Mouse (Mus musculus) limb, embryonic 10.5 days (tissue): ENCODE measurements around the gene Tex35. TPM values are rescaled to one million over a fixed set of nuclear protein-coding genes. Genes with fewer than 3 reads are reported as not detected.

Experiments
- DNase-seq: peaks from one replicate; pipeline ENCODE4 v3.0.0-alpha.2; 2017; ENCODE audit warnings: low spot score
- H3K27ac ChIP-seq: fragments of 300-500 bp; sonication (generic); 2 replicates; pipeline ENCODE4 v1.5.1; 2016; ENCODE audit warnings: mild to moderate bottlenecking
- H3K27me3 ChIP-seq: fragments of 300-500 bp; sonication (generic); 2 replicates; pipeline ENCODE4 v1.6.1; 2016; ENCODE audit warnings: low read depth, mild to moderate bottlenecking; ENCODE audit not compliant: poor library complexity, severe bottlenecking
- H3K36me3 ChIP-seq: fragments of 300-500 bp; sonication (generic); 2 replicates; pipeline ENCODE4 v1.6.1; 2016; ENCODE audit warnings: mild to moderate bottlenecking, moderate library complexity
- H3K4me1 ChIP-seq: fragments of 300-500 bp; sonication (generic); 2 replicates; pipeline ENCODE4 v1.6.1; 2016
- H3K4me3 ChIP-seq: fragments of 300-500 bp; sonication (generic); 2 replicates; pipeline ENCODE4 v1.5.1; 2016; ENCODE audit warnings: mild to moderate bottlenecking, moderate library complexity
- H3K9me3 ChIP-seq: fragments of 300-500 bp; sonication (generic); replicated peaks from 2 replicates; pipeline ENCODE4 v1.6.1; 2016; ENCODE audit warnings: mild to moderate bottlenecking
- WGBS: fragments of 180-500 bp; shearing (Covaris S2); methylation state at CpG from one replicate; pipeline ENCODE4 v1.1.7; 2016; 5-methylcytosine and 5-hydroxymethylcytosine counted together
- polyA plus RNA-seq: library from polyadenylated mRNA; unstranded; fragments of >200 nt; fragmentation: Nextera tagmentation; extraction: Ambion mirVana; gene quantifications from 2 replicates; pipeline ENCODE4 v1.2.1, GENCODE M21; 2016

Tex35 gene
- polyA plus RNA-seq, 1 experiment from 2014 or later = not detected

- Histone ChIP-seq H3K4me3 (no peak overlapping the region), H3K9me3 (no peaks in the 10 kb centered on the region), H3K27ac (no peak overlapping the region), H3K36me3 (no peaks in the 10 kb centered on the region), H3K4me1 (peaks cover 19% of the 10 kb centered on the region), H3K27me3 (no peaks in the 10 kb centered on the region)
- 61% methylated on average over 43 of the region's 43 CpGs for whole genome bisulfite sequencing
- DNase-seq = peak; percentile 93
Measured at GRCm38 (mm10) chr1:157076781-157077705, 31.4 kb downstream of the Tex35 start.

- 10% methylated on average over 15 of the region's 15 CpGs for WGBS
- peak; percentile 96 for DNase-seq
- no peak overlapping the region for H3K27ac ChIP-seq
Measured at GRCm38 (mm10) chr1:157076257-157076656, 32.2 kb downstream of the Tex35 start.

DNA sequence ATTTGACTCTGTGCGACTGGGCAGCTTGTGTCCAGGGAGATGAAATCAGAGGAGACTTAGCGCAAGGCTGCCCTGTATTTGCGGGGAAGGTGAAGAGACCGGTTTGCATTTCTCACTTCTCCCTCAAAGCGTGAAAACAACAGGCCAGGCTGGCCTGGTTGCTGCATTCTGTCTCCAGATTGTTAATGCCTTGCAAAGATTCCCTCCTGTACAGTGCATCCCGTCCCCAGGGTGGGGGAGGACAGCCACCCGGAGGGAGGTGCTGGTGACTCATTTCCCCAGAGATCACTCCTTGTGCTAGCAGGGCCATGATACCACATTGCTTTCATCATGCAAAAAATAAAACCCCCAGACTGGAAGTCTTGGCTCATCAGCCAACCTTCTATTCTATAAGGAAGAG, 33.5 kb downstream of the Tex35 start:
- peaks cover 12% of the 10 kb centered on the region for H3K4me1 ChIP-seq
- H3K4me3 ChIP-seq = no peak overlapping the region
- no peaks in the 10 kb centered on the region for H3K9me3 ChIP-seq
- no peaks in the 10 kb centered on the region for H3K27me3 ChIP-seq
- H3K27ac ChIP-seq = no peak overlapping the region
- no peak for DNase-seq
- no peaks in the 10 kb centered on the region for H3K36me3 ChIP-seq
- WGBS = 66% methylated on average over 7 of the region's 7 CpGs

More at GRCm38 (mm10) chr1:157076257-157076656, 32.2 kb downstream of the Tex35 start:
- no peaks in the 10 kb centered on the region for H3K9me3 ChIP-seq
- no peaks in the 10 kb centered on the region for H3K36me3 ChIP-seq
- no peak overlapping the region for H3K4me3 ChIP-seq
- no peaks in the 10 kb centered on the region for H3K27me3 ChIP-seq
- H3K4me1 ChIP-seq = peaks cover 13% of the 10 kb centered on the region

GRCm38 (mm10) chr1:157074371-157074770, 34.1 kb downstream of the Tex35 start:
- 76% methylated on average over 6 of the region's 6 CpGs for WGBS
- no peak overlapping the region for H3K27ac ChIP-seq
- H3K4me3 ChIP-seq = no peak overlapping the region
- no peaks in the 10 kb centered on the region for H3K9me3 ChIP-seq
- H3K27me3 ChIP-seq = no peaks in the 10 kb centered on the region
- no peak for DNase-seq
- no peaks in the 10 kb centered on the region for H3K36me3 ChIP-seq
- peaks cover 13% of the 10 kb centered on the region for H3K4me1 ChIP-seq

- no peaks in the 10 kb centered on the region for H3K36me3 ChIP-seq
- H3K9me3 ChIP-seq = no peaks in the 10 kb centered on the region
- H3K27me3 ChIP-seq = no peaks in the 10 kb centered on the region
- no peak overlapping the region for H3K4me3 ChIP-seq
- no peak for DNase-seq
- H3K27ac ChIP-seq = no peak overlapping the region
- peaks cover 13% of the 10 kb centered on the region for H3K4me1 ChIP-seq
- WGBS = 49% methylated on average over 4 of the region's 4 CpGs
Measured at GRCm38 (mm10) chr1:157073592-157073991, 34.9 kb downstream of the Tex35 start.

DNA sequence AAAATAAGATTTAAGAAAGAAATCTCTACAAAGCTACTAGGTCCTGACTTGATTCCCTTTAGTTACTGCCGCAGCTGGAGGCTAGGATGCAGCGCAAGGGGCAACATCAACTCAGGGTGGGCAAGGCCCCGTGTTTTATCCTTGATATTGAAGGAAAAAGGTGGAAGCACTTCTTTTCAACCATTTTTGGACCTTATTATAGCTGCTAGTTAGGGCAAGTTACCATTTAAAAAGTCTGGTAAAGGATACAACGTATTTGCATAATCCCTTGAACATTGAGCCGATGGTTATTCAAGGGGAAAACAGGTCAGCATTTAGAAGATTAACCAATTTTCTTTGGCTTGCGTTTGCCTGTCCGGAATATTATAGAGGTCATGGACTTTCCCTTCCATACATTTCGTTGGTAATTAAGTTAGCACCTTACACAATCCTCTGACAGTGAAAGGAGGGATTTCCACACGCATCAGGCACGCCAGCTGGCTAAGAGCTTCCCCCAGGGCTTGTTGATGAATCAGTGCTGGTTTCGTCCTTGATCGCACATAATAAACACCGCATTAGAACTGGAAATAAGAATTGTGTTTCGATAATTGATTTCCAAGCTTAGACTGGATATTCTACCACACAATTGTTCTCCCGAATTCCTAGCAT, 39.2 kb downstream of the Tex35 start:
- no peak for DNase-seq
- Histone ChIP-seq H3K9me3 (no peaks in the 10 kb centered on the region), H3K4me1 (peaks cover 19% of the 10 kb centered on the region), H3K27me3 (no peaks in the 10 kb centered on the region), H3K4me3 (no peak overlapping the region), H3K27ac (no peak overlapping the region), H3K36me3 (no peaks in the 10 kb centered on the region)
- 89% methylated on average over 15 of the region's 15 CpGs for WGBS

DNA sequence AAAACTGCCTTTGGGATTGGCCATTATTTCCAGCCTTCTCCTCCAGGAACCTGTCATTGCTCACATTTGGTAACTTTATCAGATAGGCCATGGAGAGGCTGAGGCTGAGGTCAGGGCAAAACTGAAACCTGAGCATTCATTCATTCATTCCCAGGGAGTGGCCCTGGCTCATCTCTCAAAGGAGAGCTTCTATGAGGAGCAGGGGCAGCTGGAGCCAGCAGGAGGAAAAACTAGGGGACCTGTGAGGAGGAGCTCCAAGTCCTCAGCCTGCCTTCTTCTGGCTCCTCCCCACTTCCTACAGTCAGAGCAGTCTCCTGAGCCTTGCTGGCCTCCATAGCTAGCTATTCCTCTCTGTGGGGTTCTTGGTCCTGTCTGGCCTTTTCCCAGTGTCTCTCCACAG, 40.2 kb downstream of the Tex35 start:
- H3K4me1 ChIP-seq = peaks cover 19% of the 10 kb centered on the region
- no peak overlapping the region for H3K4me3 ChIP-seq
- DNase-seq = no peak
- no peaks in the 10 kb centered on the region for H3K27me3 ChIP-seq
- no peaks in the 10 kb centered on the region for H3K9me3 ChIP-seq
- H3K36me3 ChIP-seq = no peaks in the 10 kb centered on the region
- H3K27ac ChIP-seq = no peak overlapping the region

- no peaks in the 10 kb centered on the region for H3K36me3 ChIP-seq
- WGBS = 86% methylated on average over 12 of the region's 12 CpGs
- H3K4me1 ChIP-seq = peaks cover 19% of the 10 kb centered on the region
- no peak overlapping the region for H3K4me3 ChIP-seq
- H3K27ac ChIP-seq = no peak overlapping the region
- no peaks in the 10 kb centered on the region for H3K27me3 ChIP-seq
- H3K9me3 ChIP-seq = no peaks in the 10 kb centered on the region
- DNase-seq = no peak
Measured at GRCm38 (mm10) chr1:157065819-157066730, 42.4 kb downstream of the Tex35 start.

DNA sequence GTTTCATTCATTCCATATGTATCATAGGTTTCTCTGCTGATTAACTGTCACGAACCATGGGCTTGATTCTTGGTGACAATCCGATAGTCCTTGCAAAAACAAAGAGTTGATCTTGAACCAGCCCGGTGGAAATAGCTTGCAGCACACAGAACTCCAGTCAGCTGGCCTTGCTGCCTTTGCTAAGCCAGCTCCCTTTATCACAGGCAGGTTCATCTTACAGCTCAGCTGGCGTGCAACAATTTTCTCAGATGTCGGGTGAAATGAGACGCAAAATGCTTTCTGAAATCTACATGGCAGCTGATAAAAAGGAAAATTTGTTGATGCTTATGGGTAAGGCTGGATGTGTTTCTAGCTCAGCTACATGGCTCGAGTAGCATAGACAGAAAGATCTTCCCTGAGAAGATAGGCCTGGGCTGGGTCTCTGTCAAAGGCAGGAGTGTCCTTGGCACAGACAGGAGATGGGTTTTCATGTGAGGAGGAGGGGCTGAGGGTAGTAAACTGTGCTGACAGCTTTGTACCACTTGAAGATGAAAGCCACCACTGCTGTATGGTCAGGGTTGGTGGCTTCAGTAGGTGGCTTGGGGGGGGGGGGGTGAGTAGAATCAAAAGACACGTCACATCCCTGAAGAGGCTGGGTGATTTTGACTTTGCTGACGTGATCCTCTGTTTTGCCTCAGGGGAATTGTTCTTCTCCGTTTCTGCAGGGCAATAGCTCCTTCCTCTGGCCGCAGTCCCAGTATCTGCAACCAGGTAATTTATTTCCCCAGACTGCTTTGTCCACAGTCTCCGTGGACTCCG, 45.0 kb downstream of the Tex35 start:
- H3K4me1 ChIP-seq = peaks cover 15% of the 10 kb centered on the region
- no peak overlapping the region for H3K4me3 ChIP-seq
- WGBS = 77% methylated on average over 13 of the region's 13 CpGs
- no peaks in the 10 kb centered on the region for H3K27me3 ChIP-seq
- H3K27ac ChIP-seq = no peak overlapping the region
- H3K36me3 ChIP-seq = no peaks in the 10 kb centered on the region
- H3K9me3 ChIP-seq = no peaks in the 10 kb centered on the region
- DNase-seq = no peak

DNA sequence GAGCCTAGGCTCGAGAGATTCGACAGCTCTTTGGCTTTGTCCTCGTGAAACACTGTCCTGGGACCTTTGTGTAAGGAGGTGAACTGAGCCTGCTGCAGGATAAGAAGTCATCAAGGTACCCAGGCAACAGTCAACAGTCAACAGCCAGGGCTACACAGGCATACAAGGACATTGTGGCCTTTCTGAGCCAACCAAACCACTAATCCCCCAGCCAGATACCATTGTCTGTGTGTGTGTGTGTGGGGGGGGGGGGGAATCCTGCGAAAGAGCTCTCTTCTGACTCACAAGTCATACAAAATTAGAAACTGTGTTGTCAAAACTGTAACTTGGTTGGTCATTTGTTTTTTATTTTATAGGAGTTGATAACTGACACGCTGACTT, 46.0 kb downstream of the Tex35 start:
- Histone ChIP-seq H3K27ac (no peak overlapping the region), H3K9me3 (no peaks in the 10 kb centered on the region), H3K27me3 (no peaks in the 10 kb centered on the region), H3K4me1 (peaks cover 15% of the 10 kb centered on the region), H3K4me3 (no peak overlapping the region), H3K36me3 (no peaks in the 10 kb centered on the region)
- WGBS = 91% methylated on average over 5 of the region's 5 CpGs
- DNase-seq = no peak

GRCm38 (mm10) chr1:157061800-157062444, 46.6 kb downstream of the Tex35 start:
- DNase-seq = no peak
- H3K27me3 ChIP-seq = no peaks in the 10 kb centered on the region
- H3K36me3 ChIP-seq = no peaks in the 10 kb centered on the region
- H3K4me3 ChIP-seq = no peak overlapping the region
- H3K27ac ChIP-seq = no peak overlapping the region
- peaks cover 14% of the 10 kb centered on the region for H3K4me1 ChIP-seq
- WGBS = 94% methylated on average over 10 of the region's 10 CpGs
- H3K9me3 ChIP-seq = no peaks in the 10 kb centered on the region

DNA sequence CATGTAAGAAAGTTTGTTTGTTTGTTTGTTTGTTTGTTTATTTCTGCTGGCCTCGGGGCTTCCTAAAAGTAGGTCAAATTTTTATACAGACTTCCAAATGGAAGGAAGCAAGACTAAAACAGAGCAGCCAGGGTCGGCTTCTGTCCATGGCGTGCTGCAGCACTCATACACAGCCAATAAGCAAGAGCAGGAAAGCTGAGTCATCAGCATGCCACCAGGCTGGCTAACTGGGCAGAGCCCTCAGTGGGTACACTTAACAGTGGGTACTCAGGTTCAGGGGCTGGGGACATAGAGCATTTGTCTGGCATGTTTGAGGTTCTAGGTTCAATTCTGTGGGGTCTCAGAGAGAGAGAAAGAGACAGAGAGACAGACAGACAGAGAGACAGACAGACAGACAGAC, 47.3 kb downstream of the Tex35 start:
- Histone ChIP-seq H3K27me3 (no peaks in the 10 kb centered on the region), H3K4me1 (peaks cover 15% of the 10 kb centered on the region), H3K36me3 (no peaks in the 10 kb centered on the region), H3K9me3 (no peaks in the 10 kb centered on the region), H3K4me3 (no peak overlapping the region), H3K27ac (no peak overlapping the region)
- no peak for DNase-seq
- WGBS = 80% methylated on average over 3 of the region's 3 CpGs
